27 mouse cellular contexts compared by ENCODE assay signal in the genomic region with DNA sequence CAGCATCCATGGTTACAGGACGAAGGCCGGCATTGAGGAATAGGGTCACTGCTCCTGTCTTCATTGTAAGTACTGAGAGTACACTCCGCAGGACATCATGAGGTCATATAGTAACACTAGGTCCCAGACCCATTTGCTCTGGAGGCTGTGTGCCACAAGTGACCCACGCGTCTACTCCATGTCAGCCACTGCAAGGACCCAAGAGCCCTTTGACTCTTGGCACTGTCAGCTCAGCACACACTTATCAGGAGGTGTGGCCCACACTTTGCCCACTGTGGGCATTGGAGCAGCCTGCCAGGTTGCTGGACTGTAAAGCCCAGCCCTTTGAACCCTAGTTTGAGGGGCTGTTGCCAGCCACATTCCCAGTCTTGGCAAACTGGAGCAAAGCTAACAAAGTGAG. TPM values are rescaled to one million over a fixed set of nuclear protein-coding genes. Genes with fewer than 3 reads are reported as not detected.
A peak's percentile ranks its signal among the peaks of the same experiment; 100 is the strongest.
DNase-seq lines count a peak whose midpoint lies in the region; ATAC-seq lines count a peak whose summit lies in the region.
"Had no signal": no experiment of that assay in that cellular context is flagged by ENCODE, and none has a peak within 500 bp of the region (broad histone marks: within the 10 kb centered on the region; RNA-seq: fewer than 3 reads in every experiment).

No protein-coding gene starts in this region.

- peaks cover 8% of the 10 kb centered on the region for H3K36me3 ChIP-seq in kidney, embryonic 14.5 days (ENCODE audit: control insufficient read depth, insufficient read depth, low read length)
- H3K36me3 ChIP-seq in forebrain, embryonic 14.5 days (ENCODE audit: control insufficient read depth, insufficient read depth, low read length), result no peaks in the 10 kb centered on the region
- H3K36me3 ChIP-seq: forebrain, embryonic 12.5 days had no signal

- no peak overlapping the region for H3K4me2 ChIP-seq in kidney, embryonic 14.5 days (replicated peaks; ENCODE audit: low read depth, low read length)
- H3K4me2 ChIP-seq in forebrain, embryonic 14.5 days (ENCODE audit: low read length), result no peak overlapping the region
- H3K4me2 ChIP-seq: embryonic facial prominence, embryonic 13.5 days; forebrain, embryonic 12.5 days; limb, embryonic 13.5 days; liver, embryonic 13.5 days had no signal

- no peak for ATAC-seq in kidney, embryonic 14.5 days (ENCODE audit: low FRiP score, low TSS enrichment)
- no peak for ATAC-seq in forebrain, embryonic 14.5 days
- ATAC-seq: hindbrain, embryonic 16.5 days; Patski had no signal

- WGBS in kidney, embryonic 14.5 days, result 94% methylated on average over 5 of the region's 5 CpGs
- WGBS in forebrain, embryonic 14.5 days, result 94% methylated on average over 5 of the region's 5 CpGs

- peaks cover 9% of the 10 kb centered on the region; the same call in 1 of the 2 replicates for H3K4me1 ChIP-seq in kidney, embryonic 14.5 days (ENCODE audit: control insufficient read depth, insufficient read depth, low read length)
- H3K4me1 ChIP-seq in forebrain, embryonic 14.5 days (ENCODE audit: control insufficient read depth, insufficient read depth, low read length), result peaks cover 13% of the 10 kb centered on the region; the same call in 1 of the 2 replicates

- peak; percentile 95 for DNase-seq in kidney, adult 11 months
- DNase-seq in kidney, adult 8-10 months, result peak; percentile 90 to 92
- DNase-seq in kidney, postnatal 14 days, result peak; percentile 87
- DNase-seq in lung, postnatal 25 days (ENCODE audit: low spot score), result peak; percentile 39
- DNase-seq in forebrain, embryonic 14.5 days (ENCODE audit: low spot score), result no peak
- no peak for DNase-seq in heart, postnatal 4 days
- DNase-seq: adrenal gland, postnatal 36 days; B cell, adult 2 months; cerebellum, postnatal 14 days; liver, embryonic 13.5 days; midbrain, embryonic 14.5 days; right cerebral cortex, postnatal 14 days; spleen, adult 18-20 months; thymus, postnatal 25 days had no signal

- no peaks in the 10 kb centered on the region for H3K27me3 ChIP-seq in kidney, embryonic 14.5 days (ENCODE audit: control insufficient read depth, insufficient read depth, low read length)
- H3K27me3 ChIP-seq in forebrain, embryonic 14.5 days (replicated peaks; ENCODE audit: control insufficient read depth, insufficient read depth, low read length), result no peaks in the 10 kb centered on the region
- H3K27me3 ChIP-seq: embryonic facial prominence, embryonic 13.5 days; limb, embryonic 13.5 days; liver, embryonic 13.5 days; Patski had no signal

- no peak overlapping the region for H3K9ac ChIP-seq in kidney, embryonic 14.5 days (ENCODE audit: low read depth, low read length)
- no peak overlapping the region for H3K9ac ChIP-seq in forebrain, embryonic 14.5 days (ENCODE audit: low read length)
- H3K9ac ChIP-seq: embryonic facial prominence, embryonic 13.5 days; forebrain, embryonic 12.5 days; limb, embryonic 13.5 days; liver, embryonic 13.5 days had no signal

- H3K4me3 ChIP-seq in kidney, embryonic 14.5 days (ENCODE audit: low read length), result no peak overlapping the region
- no peak overlapping the region for H3K4me3 ChIP-seq in forebrain, embryonic 14.5 days (ENCODE audit: low read depth, low read length)
- H3K4me3 ChIP-seq: embryonic facial prominence, embryonic 13.5 days; erythroblast, embryonic 14.5 days; forebrain, embryonic 12.5 days; heart, embryonic 10.5 days; hindbrain, embryonic 10.5 days; limb, embryonic 13.5 days; liver, embryonic 13.5 days had no signal

- H3K27ac ChIP-seq in kidney, embryonic 14.5 days (ENCODE audit: low read depth, low read length), result no peak overlapping the region
- no peak overlapping the region for H3K27ac ChIP-seq in forebrain, embryonic 14.5 days (ENCODE audit: low read depth, low read length)
- H3K27ac ChIP-seq: embryonic facial prominence, embryonic 13.5 days; forebrain, embryonic 12.5 days; heart, embryonic 10.5 days; hindbrain, embryonic 10.5 days; kidney, postnatal 0 days; limb, embryonic 13.5 days; liver, embryonic 13.5 days had no signal

- no peaks in the 10 kb centered on the region for H3K9me3 ChIP-seq in kidney, embryonic 14.5 days (ENCODE audit: control insufficient read depth, low read length)
- H3K9me3 ChIP-seq in forebrain, embryonic 14.5 days (replicated peaks; ENCODE audit: control insufficient read depth, low read length), result no peaks in the 10 kb centered on the region
- H3K9me3 ChIP-seq: embryonic facial prominence, embryonic 13.5 days; forebrain, embryonic 12.5 days; G1E; heart, embryonic 10.5 days; hindbrain, embryonic 10.5 days; limb, embryonic 13.5 days; liver, embryonic 13.5 days had no signal

RNA-seq across cellular contexts. Expression of gene Khk, which starts 4.0 kb away (rescaled TPM):
- polyA plus RNA-seq in kidney, embryonic 14.5 days (2014; fragmentation: Nextera tagmentation; extraction: Ambion mirVana), result 29.7 and 31.4 TPM in 2 replicates
- 8.3 and 11.2 TPM in 2 replicates for polyA plus RNA-seq in forebrain, embryonic 14.5 days (2014; fragmentation: Nextera tagmentation; extraction: Ambion mirVana)
- 1 to 10 TPM; 6.4 to 9.2 TPM for total RNA-seq in heart, postnatal 4 days (2021)

RNA-seq across cellular contexts. Expression of gene Emilin1, which starts 12.0 kb away (rescaled TPM):
- polyA plus RNA-seq in kidney, embryonic 14.5 days (2014; fragmentation: Nextera tagmentation; extraction: Ambion mirVana), result 170 and 191 TPM in 2 replicates
- polyA plus RNA-seq in forebrain, embryonic 14.5 days (2014; fragmentation: Nextera tagmentation; extraction: Ambion mirVana), result 8.6 and 11.6 TPM in 2 replicates
- 10 to 100 TPM; 83.4 to 93.2 TPM for total RNA-seq in heart, postnatal 4 days (2021)

RNA-seq across cellular contexts. Expression of gene Ost4, which starts 17.6 kb away (rescaled TPM):
- 500 and 653 TPM in 2 replicates for polyA plus RNA-seq in kidney, embryonic 14.5 days (2014; fragmentation: Nextera tagmentation; extraction: Ambion mirVana)
- 265 and 340 TPM in 2 replicates for polyA plus RNA-seq in forebrain, embryonic 14.5 days (2014; fragmentation: Nextera tagmentation; extraction: Ambion mirVana)
- total RNA-seq in heart, postnatal 4 days (2021), result 100 to 1,000 TPM; 170 TPM

RNA-seq across cellular contexts. Expression of gene Cgref1, which starts 20.2 kb away (rescaled TPM):
- polyA plus RNA-seq in kidney, embryonic 14.5 days (2014; fragmentation: Nextera tagmentation; extraction: Ambion mirVana), result 7.5 and 10.4 TPM in 2 replicates
- polyA plus RNA-seq in forebrain, embryonic 14.5 days (2014; fragmentation: Nextera tagmentation; extraction: Ambion mirVana), result 21.4 and 26.2 TPM in 2 replicates
- under 1 TPM; 0.67 to 0.77 TPM for total RNA-seq in heart, postnatal 4 days (2021)
- total RNA-seq: CH12.LX; megakaryocyte-erythroid progenitor cell, adult 5-6 weeks had no signal
- polyA plus RNA-seq: erythroblast, embryonic 14.5 days; G1E had no signal

RNA-seq across cellular contexts. Expression of gene Preb, which starts 34.9 kb away (rescaled TPM):
- polyA plus RNA-seq in kidney, embryonic 14.5 days (2014; fragmentation: Nextera tagmentation; extraction: Ambion mirVana), result 97.6 and 99.5 TPM in 2 replicates
- 79.3 and 92.0 TPM in 2 replicates for polyA plus RNA-seq in forebrain, embryonic 14.5 days (2014; fragmentation: Nextera tagmentation; extraction: Ambion mirVana)
- 10 to 100 TPM; 62.3 to 68.4 TPM for total RNA-seq in heart, postnatal 4 days (2021)

Comparison
In these comparisons a context has a peak if more than half of its experiments do, and no peak if none do; other contexts are left out.
1. DNase-seq: peak in kidney, adult 11 months (single experiment), kidney, adult 8-10 months (2 of 2), kidney, postnatal 14 days (single experiment) and lung, postnatal 25 days (single experiment); none in forebrain, embryonic 14.5 days (single experiment) and heart, postnatal 4 days (single experiment).
2. RNA of gene Emilin1, which starts 12.0 kb away (polyA plus RNA-seq): 170 to 191 TPM in kidney, embryonic 14.5 days; 8.6 to 11.6 TPM in forebrain, embryonic 14.5 days; every median in the first group is over 10 times any median in the second.